Mouse (Mus musculus) ES-E14 (cell line): ENCODE measurements around the gene Inpp4b.

Experiments used
- CHD2 ChIP-seq: IDR thresholded peaks from 2 replicates; pipeline ENCODE4 v1.6.1; 2014; ENCODE audit warnings: mild to moderate bottlenecking, low read depth, low read length, inconsistent platforms
- HCFC1 ChIP-seq: IDR thresholded peaks from 2 replicates; pipeline ENCODE4 v1.6.1; 2012; ENCODE audit warnings: low read length, inconsistent platforms, borderline replicate concordance; ENCODE audit not compliant: insufficient read depth
- MAFK ChIP-seq: IDR thresholded peaks from 2 replicates; pipeline ENCODE4 v1.6.1; 2014; ENCODE audit warnings: mild to moderate bottlenecking, low read depth, low read length, inconsistent platforms; ENCODE audit not compliant: insufficient read depth
- ZC3H11A ChIP-seq: IDR thresholded peaks from 2 replicates; pipeline ENCODE4 v1.6.1; 2012; ENCODE audit warnings: low read depth, mild to moderate bottlenecking, inconsistent platforms, low read length, borderline replicate concordance
- ZNF384 ChIP-seq: IDR thresholded peaks from 2 replicates; pipeline ENCODE4 v1.6.1; 2012; ENCODE audit warnings: low read depth, low read length, inconsistent platforms

- no peak for TF ChIP-seq MAFK
- no peak for TF ChIP-seq ZC3H11A
- no peak for TF ChIP-seq HCFC1
- no peak for TF ChIP-seq ZNF384
- no peak for TF ChIP-seq CHD2
These were observed 736.9 kb downstream of the Inpp4b start for GRCm38 (mm10) chr8:82079267-82079666.
